Mouse (Mus musculus): ENCODE results near the gene Samm50.

Gene Samm50

DNA sequence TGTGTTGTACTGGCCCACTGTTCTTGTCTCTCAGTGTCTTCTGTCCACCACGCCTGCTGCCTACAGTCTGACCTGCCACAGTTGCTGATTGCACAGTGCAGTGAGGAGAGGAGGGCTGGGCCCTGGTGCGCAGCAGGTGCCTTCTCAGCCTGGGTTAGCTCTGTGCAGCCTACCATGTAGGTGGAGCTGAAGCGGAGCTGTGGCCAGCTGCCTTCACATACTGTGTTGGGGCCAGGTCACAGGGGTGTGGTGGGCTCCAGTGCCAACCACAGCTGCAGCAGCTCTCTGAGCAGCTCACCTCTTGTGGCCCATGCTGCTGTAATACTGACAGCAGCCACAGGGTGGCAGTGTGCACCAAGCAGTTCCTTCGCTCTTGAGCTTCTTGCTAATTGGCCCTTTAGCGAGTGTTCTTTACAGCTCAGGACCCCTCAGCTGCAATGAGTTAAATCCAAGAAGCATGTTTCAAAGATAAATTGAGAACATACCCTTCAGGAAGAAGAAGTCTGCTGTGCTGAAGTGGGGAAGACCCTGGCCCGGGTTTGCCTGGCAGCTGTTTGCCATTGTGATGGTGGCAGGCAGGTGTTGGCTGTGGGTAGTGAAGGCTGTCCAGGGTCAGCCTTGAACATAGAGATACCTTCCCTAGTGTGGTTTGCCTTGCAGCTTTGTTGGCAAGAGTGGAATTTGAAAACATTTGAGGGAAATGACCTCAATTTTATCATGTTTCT is 20.2 kb downstream of the Samm50 start:
- peak; percentile 87 for DNase-seq

DNA sequence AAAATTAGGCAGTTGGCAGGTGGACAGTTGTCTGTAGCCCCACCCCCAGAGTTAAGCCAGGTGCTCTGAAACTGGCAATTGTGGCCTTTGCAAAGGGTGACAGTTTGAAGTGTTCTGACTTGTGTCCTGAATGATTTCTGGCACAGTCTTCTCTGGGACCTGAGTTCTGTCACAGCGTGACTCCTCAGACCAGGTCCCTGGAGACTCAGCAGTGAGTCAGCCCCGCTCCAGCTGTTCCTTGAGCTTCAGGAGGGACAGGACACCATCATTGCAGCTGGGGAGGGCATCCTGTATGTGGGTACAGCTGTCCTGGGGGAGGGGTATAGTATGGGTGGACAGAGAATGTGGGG is 20.7 kb downstream of the Samm50 start:
- DNase-seq, result no peak

DNA sequence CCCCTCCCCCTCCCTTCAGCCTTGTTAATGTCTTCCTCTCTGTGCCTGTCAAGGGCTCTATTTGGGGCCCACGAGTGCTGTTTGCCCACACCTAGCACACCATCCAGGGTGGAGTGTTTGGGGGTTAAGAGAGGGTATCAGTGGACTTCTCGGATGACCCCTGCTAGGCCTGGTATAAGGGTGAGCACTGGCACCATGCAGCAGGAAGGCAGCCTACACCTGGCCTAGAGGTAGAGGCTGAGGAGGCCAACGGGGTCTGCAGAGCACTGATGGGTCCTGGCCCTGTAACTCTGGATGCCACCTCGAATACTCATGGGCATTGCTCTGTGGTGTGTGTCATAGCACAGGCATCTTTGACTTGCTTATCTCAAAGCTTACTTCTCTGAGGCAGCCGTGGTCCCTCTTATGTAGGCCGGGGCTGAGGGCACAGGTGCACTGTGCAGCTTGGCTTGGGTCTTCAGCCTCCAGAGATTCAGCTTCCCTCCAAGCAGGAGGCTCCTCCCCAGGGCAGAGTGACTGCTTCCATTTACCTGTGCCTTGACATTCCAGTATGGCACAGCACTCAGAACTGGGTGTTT is 21.2 kb downstream of the Samm50 start:
- DNase-seq, result no peak

DNA sequence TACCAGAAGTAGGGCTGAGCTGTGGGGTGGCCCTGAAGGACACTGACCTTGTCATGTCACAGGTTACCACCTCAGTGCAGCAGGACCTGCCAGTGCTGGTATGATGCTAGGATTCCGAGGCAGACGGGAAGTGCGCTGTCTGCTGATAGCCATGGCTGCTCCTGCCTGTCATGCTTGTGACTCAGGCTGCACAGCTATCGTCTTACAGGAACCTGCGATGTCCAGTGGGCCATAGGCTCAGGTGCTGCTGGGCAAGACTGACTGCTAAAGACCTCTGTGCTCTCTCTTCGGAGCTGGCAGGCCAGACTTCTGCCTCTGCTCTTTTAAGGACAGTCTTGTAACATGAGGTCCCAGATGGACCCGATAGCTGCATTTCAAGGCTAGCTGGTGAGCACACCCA is 22.4 kb downstream of the Samm50 start:
- no peak for DNase-seq

DNA sequence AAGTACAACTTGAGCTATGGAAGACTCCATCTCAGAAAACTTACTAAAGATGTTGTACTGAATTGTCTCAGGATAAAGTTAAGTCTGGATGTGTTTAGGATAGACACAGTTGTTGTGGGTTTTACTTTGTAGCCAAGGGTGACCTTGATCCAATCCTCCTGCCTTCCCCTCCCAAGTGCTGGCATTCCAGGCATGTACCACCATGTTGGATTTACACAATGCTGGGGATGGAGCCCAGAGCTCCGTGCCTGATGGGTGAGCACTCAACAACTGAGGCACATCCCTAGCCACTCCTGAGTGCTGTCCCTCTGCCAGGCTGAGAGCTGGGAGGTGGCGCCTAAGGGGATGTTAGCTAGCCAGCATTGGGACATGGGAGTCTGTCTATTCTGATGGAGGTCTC is 23.2 kb downstream of the Samm50 start:
- DNase-seq, result no peak

DNA sequence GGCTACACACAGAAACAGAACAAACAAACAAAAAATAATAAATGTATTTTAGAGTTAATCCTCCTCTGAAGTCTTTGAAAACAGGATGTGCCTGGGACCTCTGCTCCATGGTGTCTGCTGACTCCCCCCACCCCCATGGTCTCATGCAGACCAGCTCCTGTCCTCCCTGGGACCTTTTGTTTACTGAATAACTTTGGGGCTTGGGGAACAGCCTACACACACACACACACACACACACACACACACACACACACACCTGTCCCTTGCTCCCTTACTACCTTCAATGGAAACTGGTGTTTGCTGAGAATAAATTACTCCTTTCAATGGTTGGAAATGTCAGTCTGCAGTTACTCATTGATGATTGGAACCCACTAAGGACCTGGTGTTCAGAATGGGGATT is 24.0 kb downstream of the Samm50 start:
- DNase-seq, result no peak

DNA sequence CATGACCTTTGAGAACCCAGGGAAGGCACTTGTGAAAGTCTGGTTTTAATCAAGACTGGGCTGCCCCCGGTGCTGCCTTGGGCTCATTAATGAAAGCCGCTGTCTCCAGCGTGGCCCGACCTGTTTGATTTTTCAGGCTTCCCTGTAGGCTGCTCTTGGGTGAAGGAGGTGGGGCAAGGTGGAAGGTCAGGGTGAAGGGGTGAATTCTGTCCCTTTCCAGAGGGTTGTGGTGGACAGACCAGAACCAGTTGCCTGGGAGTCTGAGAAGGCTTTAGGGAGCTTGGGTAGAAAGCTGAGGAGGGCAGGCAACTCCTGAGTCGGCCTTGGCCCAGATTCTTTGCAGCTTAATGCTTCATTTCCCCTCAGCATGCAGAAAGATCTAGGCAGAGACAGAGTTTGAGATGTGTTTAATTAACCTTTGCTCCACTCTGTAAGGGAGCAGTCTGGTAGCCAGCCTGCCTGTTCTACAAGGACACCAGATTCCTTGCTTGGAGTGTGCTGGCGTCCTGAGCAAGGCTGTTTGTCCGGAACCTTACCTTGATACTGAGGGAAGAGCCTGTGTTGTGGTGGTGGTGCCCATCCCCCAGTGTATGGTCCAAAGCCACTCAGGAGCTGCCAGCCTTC is 24.5 kb downstream of the Samm50 start:
- no peak for DNase-seq

DNA sequence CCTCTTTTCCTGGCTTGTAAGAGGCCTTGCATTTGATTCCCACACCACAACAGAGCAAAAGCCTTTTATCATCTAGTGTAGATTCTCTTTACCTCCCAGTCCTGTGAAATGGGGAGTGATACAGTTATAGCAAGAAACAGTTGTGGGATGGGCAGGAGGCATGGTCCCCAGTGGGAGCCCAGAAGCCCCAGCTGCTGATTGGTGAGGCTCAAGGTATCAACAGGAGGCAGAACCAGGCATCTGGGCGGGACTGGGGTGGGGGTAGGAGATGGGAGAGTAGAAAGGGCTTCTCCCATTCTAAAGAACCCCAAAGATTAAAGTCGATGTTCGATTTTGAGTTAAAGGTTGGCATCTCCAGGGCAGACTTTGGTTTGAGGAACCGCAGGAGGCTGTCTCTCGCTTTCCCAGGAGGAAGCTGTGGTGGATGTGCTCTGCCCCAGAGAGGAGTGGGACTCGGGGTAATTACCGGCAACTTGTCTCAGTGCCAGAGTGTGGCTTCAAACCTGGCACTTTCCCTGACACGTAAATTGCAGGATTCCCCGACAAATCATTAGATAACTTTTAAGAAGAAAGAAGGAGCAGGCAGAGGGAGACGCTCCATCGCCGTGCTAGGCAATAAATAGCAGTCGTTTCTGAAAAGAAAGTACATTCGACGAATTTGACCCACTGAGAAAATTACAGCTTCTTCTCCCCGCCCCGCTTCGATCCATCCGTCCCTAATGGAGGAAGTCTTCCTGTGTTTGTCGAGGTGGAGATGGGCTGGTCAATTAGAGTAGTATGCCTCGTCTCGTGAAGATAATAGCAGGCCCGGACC is 26.1 kb downstream of the Samm50 start:
- DNase-seq, result no peak

DNA sequence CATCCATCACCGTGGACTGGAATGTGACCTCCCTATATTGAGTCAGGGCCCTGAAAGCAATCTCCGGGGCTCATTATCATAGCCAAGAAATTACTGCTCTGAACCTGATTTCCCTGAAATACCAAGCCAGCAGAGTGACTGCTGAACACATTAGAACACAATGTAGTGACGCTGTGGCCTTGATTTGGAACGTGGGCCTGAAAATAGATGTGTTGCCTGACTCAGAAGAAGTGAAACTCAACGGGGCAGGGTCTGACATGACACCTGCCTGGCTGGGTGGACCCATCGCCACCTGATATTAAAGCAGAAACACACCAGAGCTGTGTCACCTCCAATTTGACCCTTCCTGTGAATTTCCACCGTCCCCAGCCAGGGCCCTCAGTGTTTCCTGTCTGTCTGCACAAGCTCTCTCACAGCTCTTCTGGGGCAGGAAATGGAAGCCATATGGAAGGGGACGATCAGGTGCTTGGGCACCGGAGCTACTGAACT is 26.8 kb downstream of the Samm50 start:
- no peak for DNase-seq

DNA sequence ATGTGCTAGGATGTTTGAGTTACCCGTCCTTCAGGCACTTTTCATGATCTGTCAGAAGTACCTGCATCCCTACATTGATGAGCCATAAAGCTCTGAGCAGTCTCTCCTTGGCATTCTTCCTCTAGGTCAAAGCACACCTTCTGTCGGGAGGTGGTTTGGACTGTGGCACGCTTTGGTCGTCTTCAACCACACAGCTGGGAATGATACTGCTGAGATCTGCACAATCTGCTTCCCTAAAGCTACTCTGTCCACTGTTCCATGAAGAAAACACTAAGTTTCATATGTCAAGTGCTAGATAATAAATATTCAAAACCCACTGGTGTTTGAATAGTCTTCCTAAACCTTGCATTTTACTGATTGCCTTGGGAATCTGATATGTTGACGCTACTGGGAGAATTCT is 29.5 kb downstream of the Samm50 start:
- DNase-seq, result no peak

DNA sequence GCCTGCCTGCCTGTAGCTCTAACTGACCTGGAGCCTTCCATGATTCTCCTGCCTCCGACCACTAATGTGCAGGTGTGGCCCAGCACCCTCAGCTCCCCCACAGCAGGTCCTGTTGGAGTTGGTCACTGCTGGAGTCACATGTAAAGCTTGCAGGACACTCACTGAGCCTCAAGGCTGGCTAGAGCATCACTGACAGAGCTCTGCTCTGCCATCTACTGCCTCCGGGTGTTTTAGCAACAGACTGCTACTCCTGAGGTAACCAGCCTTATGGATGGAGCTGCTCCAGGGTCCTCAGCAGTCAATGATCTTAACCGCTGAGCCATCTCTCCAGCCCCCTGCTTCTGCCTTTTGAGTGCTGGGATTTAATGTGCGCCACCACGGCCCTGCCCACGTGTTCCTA is 31.4 kb downstream of the Samm50 start:
- DNase-seq, result no peak

DNA sequence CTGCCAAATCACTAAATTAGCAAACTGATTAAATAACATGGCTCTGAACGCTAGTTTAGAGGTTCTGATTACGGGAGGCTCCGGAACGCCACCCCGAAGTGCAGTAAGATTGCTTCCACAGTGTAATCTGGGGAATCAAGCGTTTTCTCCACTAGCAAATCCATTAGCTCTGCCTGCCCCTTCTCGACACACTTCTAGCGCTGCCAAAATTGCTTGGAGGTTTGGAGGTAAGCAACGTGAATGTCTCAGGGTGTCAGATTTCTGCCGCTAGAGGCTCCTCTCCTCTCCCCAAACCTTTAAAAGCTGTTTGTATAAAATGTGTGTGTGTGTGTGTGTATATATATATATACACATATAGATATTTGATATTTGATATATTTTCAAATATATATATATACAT is 32.7 kb downstream of the Samm50 start:
- no peak for DNase-seq

DNA sequence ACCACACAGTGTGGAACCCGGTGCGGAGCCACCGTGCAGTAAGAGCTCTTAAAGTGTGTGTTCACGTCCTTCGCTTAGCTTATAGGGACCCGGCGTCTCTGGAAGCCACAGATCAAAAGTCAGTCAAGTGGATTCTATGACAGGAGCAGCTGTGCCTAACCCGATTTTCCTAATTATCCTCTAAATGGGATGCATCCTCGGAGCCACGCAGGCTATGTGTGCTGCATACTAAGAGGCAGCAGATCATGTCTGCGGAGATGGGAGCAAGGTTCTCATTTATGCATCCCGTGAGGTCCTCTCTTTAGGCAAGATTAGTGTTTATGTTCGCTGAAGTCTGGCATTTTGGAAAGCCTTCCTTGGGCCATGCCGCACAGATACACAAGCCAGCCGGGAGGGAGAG is 34.9 kb downstream of the Samm50 start:
- DNase-seq, result no peak

DNA sequence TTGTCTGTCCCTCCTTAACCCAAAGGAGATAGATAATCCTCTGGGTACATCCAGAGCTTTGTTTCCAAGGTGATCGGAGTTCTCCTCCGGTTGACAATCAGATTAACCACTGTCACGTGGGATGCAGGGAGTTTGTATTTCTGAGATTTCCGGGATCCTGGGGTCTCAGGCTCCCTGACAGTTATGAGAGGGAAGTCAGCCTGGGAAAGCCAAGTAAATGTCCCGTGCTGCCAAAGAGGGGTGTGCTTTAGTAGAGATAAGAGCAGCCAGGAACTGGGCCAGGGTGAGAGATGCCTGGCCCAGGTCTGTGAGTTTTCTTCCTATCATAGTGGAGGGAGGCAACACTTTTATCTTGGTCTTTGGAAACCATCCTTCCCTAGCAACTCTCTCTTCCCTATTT is 38.6 kb downstream of the Samm50 start:
- no peak for DNase-seq

DNA sequence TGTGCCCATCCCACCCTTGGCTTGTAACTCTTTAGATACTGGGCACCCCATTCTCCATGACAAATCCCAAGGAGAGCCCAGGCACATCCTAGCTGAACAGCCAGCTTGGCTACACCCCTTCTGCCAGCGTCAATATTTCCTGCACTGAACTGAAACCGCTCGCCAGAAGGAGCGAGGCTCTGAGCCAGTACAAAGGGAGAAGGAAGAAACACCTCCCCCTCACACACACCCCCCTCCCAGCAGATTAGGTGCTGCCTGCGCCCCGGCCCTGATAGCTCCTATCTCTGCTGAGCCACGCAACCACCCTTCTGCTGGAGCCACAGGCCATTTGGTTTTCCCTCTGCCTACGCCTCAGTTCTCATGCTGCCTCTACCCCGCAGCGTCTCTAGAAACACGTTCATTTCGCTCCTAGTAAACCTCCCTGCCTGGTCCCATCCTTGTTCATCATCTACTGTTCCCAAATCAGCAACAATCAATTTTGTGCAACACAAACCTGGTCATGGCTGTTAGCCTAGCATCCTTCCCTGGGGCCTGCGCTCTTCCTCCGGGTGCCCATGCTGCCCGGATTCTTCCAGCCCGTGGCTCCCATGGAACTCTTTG is 39.2 kb downstream of the Samm50 start:
- peak; percentile 51 for DNase-seq

DNA sequence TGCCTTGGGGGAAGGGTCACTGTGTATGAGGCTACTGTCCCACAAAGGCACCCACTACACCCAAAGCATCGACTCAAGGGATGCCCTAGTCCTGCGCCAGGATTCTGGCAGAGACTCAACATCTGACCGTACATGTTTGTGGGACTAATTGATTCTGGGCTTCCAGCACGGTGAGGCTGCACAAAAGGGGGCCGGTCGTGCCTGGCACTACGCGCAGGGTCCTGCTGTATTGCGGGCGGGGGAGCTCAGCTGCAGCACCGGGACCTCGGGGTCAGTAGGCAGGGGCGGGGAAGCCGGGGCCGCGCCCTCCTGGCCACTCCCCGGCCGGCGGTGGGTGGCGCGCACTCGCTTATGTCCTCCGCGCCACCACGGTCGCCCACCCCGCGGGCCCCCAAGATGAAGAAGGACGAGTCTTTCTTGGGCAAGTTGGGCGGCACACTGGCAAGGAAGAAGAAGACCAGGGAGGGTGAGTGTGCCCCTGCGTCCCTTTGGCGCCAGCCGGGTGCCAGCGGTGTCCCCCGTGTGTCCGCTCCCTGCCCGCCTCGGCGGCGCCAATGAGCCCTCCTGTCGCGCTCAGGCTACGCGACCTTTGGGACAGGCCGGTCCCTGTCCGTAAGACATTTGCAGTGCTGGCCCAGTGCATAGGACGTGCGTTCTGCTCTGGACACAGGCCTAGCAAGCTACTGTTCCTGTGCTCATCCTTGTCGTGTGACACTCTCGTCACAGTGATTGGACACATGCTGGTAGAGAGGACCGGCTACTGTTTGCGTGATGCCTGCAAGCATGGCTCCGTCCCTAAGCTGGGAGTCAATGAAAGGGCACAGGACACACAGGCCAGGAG is 39.9 kb downstream of the Samm50 start, which contains the start of gene Parvb:
Gene Parvb (plus strand): TSS at position 323 of the 841 bp plus-strand sequence.
- DNase-seq, result peak; percentile 61

DNA sequence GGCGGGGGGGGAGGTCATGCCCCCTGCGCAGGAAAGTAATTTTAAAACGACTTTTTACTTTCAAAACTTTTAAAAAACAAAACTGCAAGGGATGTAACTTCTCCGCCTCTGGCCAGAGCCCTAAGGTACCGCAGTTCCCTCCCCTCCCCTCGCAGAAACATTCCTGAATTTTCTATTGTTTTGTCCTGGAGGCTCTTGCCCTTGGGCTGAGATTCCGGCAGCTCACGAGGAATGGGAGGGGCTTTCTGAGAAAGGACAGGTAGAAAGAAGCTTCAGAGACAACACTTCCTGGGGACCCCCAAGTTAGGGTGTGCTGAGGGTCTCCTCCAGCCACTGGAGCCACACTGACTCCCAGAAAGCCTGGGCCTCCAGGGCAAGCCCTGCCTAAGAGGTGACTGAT is 40.6 kb downstream of the Samm50 start:
- DNase-seq, result no peak

DNA sequence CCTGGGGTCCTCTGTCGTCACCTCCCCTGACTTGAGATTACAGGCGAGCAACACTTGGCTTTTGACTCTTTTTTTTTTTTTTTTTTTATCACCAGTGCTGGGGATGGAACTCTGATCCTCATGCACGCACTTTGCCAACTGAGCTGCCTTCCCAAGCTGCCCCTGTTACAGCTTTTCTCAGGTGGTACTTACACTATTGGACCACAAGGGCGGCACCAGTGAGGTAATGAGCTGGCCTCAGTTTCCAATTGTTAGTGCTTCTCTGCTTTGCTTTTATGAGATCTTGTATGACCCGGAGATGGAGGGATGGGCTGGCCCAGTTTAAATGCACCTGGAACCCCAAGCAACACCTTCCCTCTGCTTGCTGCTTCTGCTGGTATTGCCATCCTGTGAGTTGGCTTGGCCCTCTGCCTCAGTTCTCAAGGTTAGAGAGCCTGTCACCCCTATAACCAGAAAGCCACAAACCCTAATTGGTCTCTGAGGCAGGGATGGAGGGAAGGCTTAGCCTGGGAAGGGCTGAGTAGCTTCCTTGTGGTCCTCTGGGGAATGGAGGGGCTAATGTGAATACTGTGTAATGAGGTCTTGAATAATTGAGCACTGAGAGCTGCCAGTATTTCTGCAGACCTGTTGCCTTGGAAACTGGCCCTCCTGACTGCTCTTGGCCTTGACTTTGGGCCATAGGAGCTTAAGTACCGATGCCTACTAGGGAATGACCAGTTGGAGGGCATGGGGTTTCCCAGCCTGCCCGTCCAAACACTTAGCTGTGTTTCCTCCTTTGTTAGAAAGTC is 42.9 kb downstream of the Samm50 start:
- no peak for DNase-seq

DNA sequence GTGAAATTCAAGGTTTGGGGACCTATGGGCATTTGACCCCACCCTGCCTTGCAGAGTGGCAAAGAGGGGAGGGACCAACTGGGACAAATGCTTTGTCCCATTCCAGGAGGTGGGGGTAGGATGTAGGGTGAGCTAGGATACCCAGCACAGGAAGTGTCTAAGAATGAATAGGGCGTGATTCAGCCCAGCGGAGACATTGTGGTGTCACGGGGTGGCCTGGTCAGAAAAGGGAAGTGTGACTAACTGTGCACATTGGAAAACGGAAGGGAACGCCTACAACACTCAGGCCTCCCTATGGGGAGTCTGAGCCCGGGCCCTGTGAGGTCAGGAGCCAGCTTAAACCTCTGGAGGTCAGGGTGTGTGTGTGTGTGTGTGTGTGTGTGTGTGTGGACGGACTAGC is 43.6 kb downstream of the Samm50 start:
- no peak for DNase-seq

DNA sequence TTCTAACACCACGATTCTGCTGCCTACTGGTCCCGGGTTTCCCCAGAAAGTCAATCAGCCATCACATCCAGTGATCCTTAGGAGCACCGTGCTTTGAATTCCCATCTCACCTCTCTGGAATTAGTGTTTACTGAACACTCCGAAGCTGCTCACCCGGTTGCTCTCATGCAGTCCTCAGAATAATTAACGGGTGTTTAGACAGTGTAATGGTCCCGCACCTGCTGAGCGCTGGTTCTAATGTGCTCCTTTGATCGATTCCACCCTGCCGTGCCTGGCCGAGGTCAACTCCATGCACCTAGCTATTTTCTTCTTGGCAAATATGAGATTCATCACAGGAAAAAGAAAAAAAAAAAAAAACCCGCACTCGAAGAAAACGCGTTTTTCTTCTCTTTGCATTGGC is 46.5 kb downstream of the Samm50 start:
- DNase-seq, result no peak

DNA sequence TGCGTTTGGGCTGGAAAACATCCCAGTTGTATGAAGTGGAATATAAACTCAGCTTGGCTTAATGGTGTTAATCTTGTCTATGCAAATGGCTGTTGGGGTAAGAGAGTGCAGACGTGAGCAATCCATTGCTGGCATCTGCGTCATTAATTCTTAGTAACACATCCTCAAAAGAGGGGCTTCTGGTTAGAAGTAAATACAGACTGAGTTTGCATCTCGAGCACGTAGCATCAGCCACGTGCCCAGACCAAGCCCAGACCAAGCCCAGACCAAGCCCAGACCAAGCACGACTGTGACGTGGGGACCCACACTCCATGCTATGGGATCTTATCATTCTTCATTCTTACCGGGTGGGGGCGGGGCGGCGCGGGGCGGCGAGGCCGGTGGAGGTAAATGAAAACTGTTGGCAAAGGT is 47.0 kb downstream of the Samm50 start:
- no peak for DNase-seq

Data from cerebellum, adult 8-10 months (tissue).